Mouse (Mus musculus): ENCODE measurements around the gene Hexdc.

- TF ChIP-seq CTCF (conservative IDR thresholded peaks at IDR 0.05; ENCODE audit: low read length): no peak
- TF ChIP-seq NANOG (IDR thresholded peaks at IDR 0.05; ENCODE audit: borderline replicate concordance, low read length): no peak
- no peak for TF ChIP-seq POU5F1 (IDR thresholded peaks at IDR 0.05; ENCODE audit: borderline replicate concordance, low read length)
These were observed at the start of gene Hexdc, which contains the start of gene Ogfod3 for GRCm38 (mm10) chr11:121204161-121205006.
